9 mouse cellular contexts compared by ENCODE assay signal in the genomic region with DNA sequence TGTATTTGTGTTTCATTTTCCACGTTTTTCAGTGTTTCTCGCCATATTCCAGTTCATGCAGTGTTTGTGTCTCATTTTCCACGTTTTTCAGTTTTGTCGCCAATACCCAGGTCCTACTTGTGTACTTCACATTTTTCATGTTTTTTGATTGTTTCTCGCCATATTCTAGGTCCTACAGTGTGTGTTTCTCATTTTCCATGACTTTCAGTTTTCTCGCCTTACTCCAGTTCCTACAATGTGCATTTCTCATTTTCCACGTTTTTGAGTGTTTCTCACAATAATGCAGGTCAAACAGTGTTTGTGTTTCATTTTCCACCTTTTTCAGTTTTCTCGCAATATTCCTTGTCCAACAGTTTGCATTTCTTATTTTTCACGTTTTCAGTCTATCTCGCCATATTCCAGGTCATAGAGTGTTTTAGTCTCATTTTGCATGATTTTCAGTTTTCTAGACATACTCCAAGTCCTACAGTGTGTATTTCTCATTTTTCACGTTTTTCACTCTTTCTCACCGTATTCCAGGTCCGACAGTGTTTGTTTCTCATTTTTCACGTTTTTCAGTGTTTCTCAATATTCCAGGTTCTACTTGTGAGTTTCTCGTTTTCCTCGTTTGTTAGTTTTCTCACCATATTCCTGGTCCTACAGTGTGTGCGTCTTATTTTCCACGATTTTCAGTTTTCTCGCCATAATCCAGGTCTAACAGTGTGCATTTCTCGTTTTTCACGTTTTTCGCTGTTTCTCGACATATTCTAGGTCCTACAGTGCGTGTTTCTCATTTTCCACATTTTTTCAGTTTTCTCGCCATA.
DNase-seq lines count a peak whose midpoint lies in the region; ATAC-seq and TF ChIP-seq lines count a peak whose summit lies in the region.
"Had no signal": no experiment of that assay in that cellular context is flagged by ENCODE, and none has a peak within 500 bp of the region (broad histone marks: within the 10 kb centered on the region; RNA-seq: fewer than 3 reads in every experiment).

No protein-coding gene starts in this region.

- no peak for TF ChIP-seq POLR2A in lung, adult 2 months (IDR thresholded peaks at IDR 0.05; ENCODE audit: borderline replicate concordance, extremely low read depth, low read depth, low read length)

- H3K27me3 ChIP-seq in forebrain, embryonic 11.5 days (ENCODE audit: control insufficient read depth, insufficient read depth, low read length), result no peaks in the 10 kb centered on the region
- no peaks in the 10 kb centered on the region for H3K27me3 ChIP-seq in forebrain, embryonic 14.5 days (replicated peaks; ENCODE audit: control insufficient read depth, insufficient read depth, low read length)
- H3K27me3 ChIP-seq in liver, embryonic 11.5 days (replicated peaks; ENCODE audit: control insufficient read depth, insufficient read depth, low read length), result no peaks in the 10 kb centered on the region
- H3K27me3 ChIP-seq in limb, embryonic 15.5 days, result no peaks in the 10 kb centered on the region

- peak; percentile 66 for ATAC-seq in forebrain, embryonic 11.5 days (replicated peaks; ENCODE audit: low FRiP score)
- ATAC-seq in forebrain, embryonic 14.5 days, result no peak
- ATAC-seq in liver, embryonic 11.5 days (replicated peaks; ENCODE audit: low FRiP score), result peak; percentile 56
- ATAC-seq in limb, embryonic 15.5 days (ENCODE audit: insufficient number of reproducible peaks, low FRiP score, low TSS enrichment, low read depth), result peak; percentile 59; the same call in 1 of the 2 replicates

- H3K9me3 ChIP-seq in forebrain, embryonic 11.5 days (ENCODE audit: control insufficient read depth, low read length), result peaks cover 43% of the 10 kb centered on the region
- peaks cover 46% of the 10 kb centered on the region for H3K9me3 ChIP-seq in forebrain, embryonic 14.5 days (replicated peaks; ENCODE audit: control insufficient read depth, low read length)
- H3K9me3 ChIP-seq in liver, embryonic 11.5 days (ENCODE audit: control insufficient read depth, low read length), result peaks cover 36% of the 10 kb centered on the region
- peaks cover 38% of the 10 kb centered on the region for H3K9me3 ChIP-seq in limb, embryonic 15.5 days

- no peak for DNase-seq in forebrain, embryonic 11.5 days (ENCODE audit: low spot score)
- DNase-seq in forebrain, embryonic 14.5 days (ENCODE audit: low spot score), result no peak
- no peak for DNase-seq in liver, embryonic 11.5 days (ENCODE audit: low spot score)
- no peak for DNase-seq in liver
- peak; percentile 38 for DNase-seq in Muller cell, postnatal 12 days (ENCODE audit: inconsistent ontology term)
- no peak for DNase-seq in lung, adult 2 months
- DNase-seq in urinary bladder, postnatal 36 days (ENCODE audit: low spot score in 2 of 2), result no peak
- DNase-seq: adrenal gland, postnatal 14 days had no signal

- H3K9ac ChIP-seq in forebrain, embryonic 11.5 days (ENCODE audit: low read length), result no peak overlapping the region
- no peak overlapping the region for H3K9ac ChIP-seq in forebrain, embryonic 14.5 days (ENCODE audit: low read length)
- H3K9ac ChIP-seq in liver, embryonic 11.5 days (ENCODE audit: low read depth, low read length), result no peak overlapping the region
- H3K9ac ChIP-seq in limb, embryonic 15.5 days, result no peak overlapping the region

- no peak overlapping the region for H3K27ac ChIP-seq in forebrain, embryonic 11.5 days (ENCODE audit: low read depth, low read length)
- no peak overlapping the region for H3K27ac ChIP-seq in forebrain, embryonic 14.5 days (ENCODE audit: low read depth, low read length)
- no peak overlapping the region for H3K27ac ChIP-seq in liver, embryonic 11.5 days (ENCODE audit: low read depth, low read length)
- no peak overlapping the region for H3K27ac ChIP-seq in limb, embryonic 15.5 days

- no peak overlapping the region for H3K4me2 ChIP-seq in forebrain, embryonic 11.5 days (ENCODE audit: low read depth, low read length, severe bottlenecking)
- no peak overlapping the region for H3K4me2 ChIP-seq in forebrain, embryonic 14.5 days (ENCODE audit: low read length)
- no peak overlapping the region for H3K4me2 ChIP-seq in liver, embryonic 11.5 days
- no peak overlapping the region for H3K4me2 ChIP-seq in limb, embryonic 15.5 days

- H3K36me3 ChIP-seq in forebrain, embryonic 11.5 days (ENCODE audit: control insufficient read depth, insufficient read depth, low read length), result peaks cover 3% of the 10 kb centered on the region; the same call in 1 of the 2 replicates
- no peaks in the 10 kb centered on the region for H3K36me3 ChIP-seq in forebrain, embryonic 14.5 days (ENCODE audit: control insufficient read depth, insufficient read depth, low read length)
- H3K36me3 ChIP-seq in liver, embryonic 11.5 days (ENCODE audit: control insufficient read depth, insufficient read depth, low read length), result 0 out of 2 replicates have a peak, but pooled peaks cover 2% of the 10 kb centered on the region
- H3K36me3 ChIP-seq in limb, embryonic 15.5 days, result no peaks in the 10 kb centered on the region

- 83% methylated on average over 25 of the region's 25 CpGs for WGBS in forebrain, embryonic 11.5 days
- WGBS in forebrain, embryonic 14.5 days, result 83% methylated on average over 25 of the region's 25 CpGs
- WGBS in liver, embryonic 11.5 days, result 80% methylated on average over 25 of the region's 25 CpGs
- WGBS in limb, embryonic 15.5 days, result 73% methylated on average over 25 of the region's 25 CpGs
- 72% methylated on average over 25 of the region's 25 CpGs for WGBS in lung, adult 2 months

- no peak for TF ChIP-seq CTCF in lung, adult 2 months (IDR thresholded peaks at IDR 0.05; ENCODE audit: insufficient read depth, low read length)

- H3K4me3 ChIP-seq in forebrain, embryonic 11.5 days (ENCODE audit: low read depth, low read length), result no peak overlapping the region
- H3K4me3 ChIP-seq in forebrain, embryonic 14.5 days (ENCODE audit: low read depth, low read length), result no peak overlapping the region
- no peak overlapping the region for H3K4me3 ChIP-seq in liver, embryonic 11.5 days (ENCODE audit: low read depth, low read length)
- no peak overlapping the region for H3K4me3 ChIP-seq in limb, embryonic 15.5 days
- H3K4me3 ChIP-seq in lung, adult 2 months (replicated peaks; ENCODE audit: extremely low read depth, low read depth, low read length), result no peak overlapping the region

- H3K4me1 ChIP-seq in forebrain, embryonic 11.5 days (replicated peaks; ENCODE audit: control insufficient read depth, insufficient read depth, low read length), result no peaks in the 10 kb centered on the region
- H3K4me1 ChIP-seq in forebrain, embryonic 14.5 days (ENCODE audit: control insufficient read depth, insufficient read depth, low read length), result no peaks in the 10 kb centered on the region
- H3K4me1 ChIP-seq in liver, embryonic 11.5 days (replicated peaks; ENCODE audit: control insufficient read depth, insufficient read depth, low read length), result no peaks in the 10 kb centered on the region
- H3K4me1 ChIP-seq in limb, embryonic 15.5 days, result no peaks in the 10 kb centered on the region
- no peaks in the 10 kb centered on the region for H3K4me1 ChIP-seq in lung, adult 2 months (ENCODE audit: control insufficient read depth, insufficient read depth, low read length)
